Mouse (Mus musculus) midbrain, embryonic 16.5 days (tissue): ENCODE data around the gene Alyref. TPM values are rescaled to one million over a fixed set of nuclear protein-coding genes. Genes with fewer than 3 reads are reported as not detected.

Experiments
- ATAC-seq: fragments of 200-750 bp; cut with Nextera tagmentation; 2 replicates; pipeline ENCODE4 v1.8.0; 2017; ENCODE audit warnings: moderate TSS enrichment
- H3K27ac ChIP-seq: fragments of 300-500 bp; sonication (generic); 2 replicates; pipeline ENCODE4 v1.5.1; 2014; ENCODE audit warnings: mild to moderate bottlenecking, low read length, mixed read lengths
- H3K27me3 ChIP-seq: fragments of 300-500 bp; sonication (generic); 2 replicates; pipeline ENCODE4 v1.6.1; 2014; ENCODE audit warnings: low read depth, low read length, mixed read lengths; ENCODE audit not compliant: control insufficient read depth, insufficient read depth
- H3K36me3 ChIP-seq: fragments of 300-500 bp; sonication (generic); 2 replicates; pipeline ENCODE4 v1.6.1; 2014; ENCODE audit warnings: mild to moderate bottlenecking, low read length, moderate library complexity, mixed read lengths; ENCODE audit not compliant: control insufficient read depth, insufficient read depth
- H3K4me1 ChIP-seq: fragments of 300-500 bp; sonication (generic); 2 replicates; pipeline ENCODE4 v1.6.1; 2014; ENCODE audit warnings: mild to moderate bottlenecking, low read length, mixed read lengths; ENCODE audit not compliant: control insufficient read depth, insufficient read depth
- H3K4me2 ChIP-seq: fragments of 300-500 bp; sonication (generic); 2 replicates; pipeline ENCODE4 v1.6.1; 2014; ENCODE audit warnings: mild to moderate bottlenecking, low read length, mixed read lengths
- H3K4me3 ChIP-seq: fragments of 300-500 bp; sonication (generic); 2 replicates; pipeline ENCODE4 v1.5.1; 2014; ENCODE audit warnings: low read depth, mild to moderate bottlenecking, low read length, moderate library complexity, mixed read lengths
- H3K9ac ChIP-seq: fragments of 300-500 bp; sonication (generic); 2 replicates; pipeline ENCODE4 v1.6.1; 2014; ENCODE audit warnings: low read depth, low read length, mixed read lengths
- H3K9me3 ChIP-seq: fragments of 300-500 bp; sonication (generic); replicated peaks from 2 replicates; pipeline ENCODE4 v1.6.1; 2014; ENCODE audit warnings: mild to moderate bottlenecking, low read length, mixed read lengths; ENCODE audit not compliant: control insufficient read depth, poor library complexity, severe bottlenecking
- WGBS: fragments of 180-500 bp; shearing (Covaris S2); extraction: QIAGEN DNeasy Blood & Tissue Kit; methylation state at CpG from one replicate; pipeline ENCODE4 v1.1.7; 2014; 5-methylcytosine and 5-hydroxymethylcytosine counted together
- polyA plus RNA-seq: library from polyadenylated mRNA; unstranded; fragments of >200 nt; fragmentation: Nextera tagmentation; extraction: Ambion mirVana; gene quantifications from 2 replicates; pipeline ENCODE4 v1.2.1, GENCODE M21; 2015

Gene Alyref
- polyA plus RNA-seq, 1 experiment from 2014 or later = 194 TPM

DNA sequence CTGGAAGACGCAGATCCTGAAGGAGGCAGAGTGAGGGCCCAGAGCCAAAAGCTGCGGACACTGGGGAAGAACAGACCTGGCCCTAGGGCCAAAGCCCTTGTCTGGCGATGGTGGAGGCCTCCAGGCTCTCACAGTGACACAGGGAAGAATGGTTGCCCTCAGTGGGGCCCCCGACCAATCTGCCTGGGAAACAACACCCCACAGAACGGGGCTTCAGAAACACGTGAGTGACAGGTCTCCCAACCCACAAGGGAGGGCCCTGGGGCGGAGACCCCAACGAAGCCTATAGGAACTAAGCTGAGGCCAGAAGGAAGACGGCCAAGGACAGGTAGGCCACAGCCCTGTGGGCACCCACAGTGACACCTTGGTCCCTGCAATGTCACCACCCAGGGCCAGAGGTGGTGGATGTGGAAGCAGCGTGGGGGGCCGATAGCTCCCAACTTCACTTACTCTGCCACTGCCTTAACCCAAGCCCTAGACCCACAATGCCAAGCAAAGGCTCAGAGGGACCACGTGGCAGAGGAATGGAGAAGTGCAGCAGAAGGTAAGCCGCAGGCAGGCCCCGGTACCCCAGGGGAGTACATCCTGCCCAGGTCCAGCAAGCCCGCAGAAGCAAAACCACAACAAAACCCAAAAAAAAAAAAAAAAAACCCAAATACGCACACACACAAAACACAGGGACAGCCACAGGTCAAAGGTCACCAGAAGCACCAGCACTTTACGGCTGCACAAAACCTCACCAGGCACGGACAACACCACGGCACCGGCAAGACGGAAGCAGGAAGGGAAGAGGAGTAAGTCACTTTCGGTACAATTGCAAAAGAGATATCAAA, 29.5 kb upstream of the Alyref start:
- no peaks in the 10 kb centered on the region for H3K9me3 ChIP-seq
- H3K4me1 ChIP-seq = peaks cover 46% of the 10 kb centered on the region
- H3K27ac ChIP-seq = no peak overlapping the region
- no peak overlapping the region for H3K4me3 ChIP-seq
- 83% methylated on average over 22 of the region's 22 CpGs for WGBS
- no peak for ATAC-seq
- peaks cover 6% of the 10 kb centered on the region for H3K36me3 ChIP-seq
- H3K4me2 ChIP-seq = no peak overlapping the region
- no peak overlapping the region for H3K9ac ChIP-seq
- no peaks in the 10 kb centered on the region for H3K27me3 ChIP-seq

DNA sequence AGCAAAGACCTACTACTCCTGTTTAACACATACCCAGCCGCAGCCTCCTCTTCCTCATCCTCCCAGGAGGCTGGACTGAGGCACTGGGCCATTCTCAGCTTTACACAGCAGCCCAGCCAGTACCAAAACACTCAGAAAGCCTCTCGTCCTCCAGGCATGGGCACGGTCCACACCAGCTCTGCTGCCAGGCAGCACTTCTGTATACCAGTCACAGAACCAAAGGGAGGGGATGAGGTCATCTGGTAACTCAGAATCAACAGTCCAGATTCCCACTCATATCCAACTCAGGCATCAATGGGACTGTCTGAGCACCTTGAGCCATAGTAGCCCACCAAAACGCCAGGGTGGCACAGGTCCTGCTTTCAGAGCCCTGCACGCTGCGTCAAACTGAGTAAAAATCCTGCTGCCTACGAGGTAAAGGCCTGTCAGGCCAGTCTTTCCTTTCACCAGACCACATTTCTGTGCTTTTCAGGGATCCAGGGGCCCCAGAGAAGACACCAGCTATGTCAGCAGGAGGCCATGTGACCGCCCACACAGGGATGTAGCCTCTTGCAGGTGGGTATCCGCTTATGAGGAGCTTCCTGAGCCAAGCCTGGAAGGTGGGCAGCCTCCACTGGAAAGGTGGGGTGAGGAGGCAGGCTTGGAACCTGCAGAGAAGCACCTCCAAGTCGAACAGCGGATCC, 28.8 kb upstream of the Alyref start:
- peaks cover 40% of the 10 kb centered on the region for H3K4me1 ChIP-seq

DNA sequence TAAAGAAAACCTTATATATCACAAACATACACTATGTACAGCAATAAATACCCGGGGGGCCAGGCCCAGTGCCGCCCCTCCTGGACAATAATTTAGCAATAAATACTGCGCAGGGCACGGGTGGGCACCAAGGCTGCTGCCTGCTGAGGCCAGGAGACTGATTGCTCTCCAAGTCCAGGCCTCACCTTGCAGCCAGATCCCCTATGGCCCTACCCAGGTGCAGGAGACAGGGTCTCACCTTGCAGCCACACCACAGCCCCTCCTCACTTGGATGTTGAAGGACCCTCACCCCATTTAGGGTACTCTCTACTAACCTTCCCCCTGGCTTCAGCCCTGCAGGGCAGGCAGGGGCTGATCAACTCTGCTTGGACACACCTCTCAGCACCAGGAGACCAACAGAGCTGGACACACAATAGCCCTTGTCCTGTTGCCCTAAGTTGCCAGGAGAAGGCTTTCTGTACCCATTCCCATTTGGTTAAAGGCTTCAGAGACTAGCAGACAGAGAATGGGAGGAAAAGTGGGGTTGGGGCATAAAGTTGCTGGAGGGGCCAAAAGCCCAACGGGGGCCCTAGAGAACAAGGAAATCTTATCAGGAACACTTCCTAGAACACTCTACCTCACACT, 27.1 kb upstream of the Alyref start, which contains the start of gene Sirt7:
TSS of gene Sirt7 (minus strand) at position 89 of the 624 bp plus-strand sequence.
- H3K9me3 ChIP-seq = no peaks in the 10 kb centered on the region
- H3K4me2 ChIP-seq = peak within 1 kb of the TSS; percentile 97
- H3K4me1 ChIP-seq = peaks cover 23% of the 10 kb centered on the region
- H3K9ac ChIP-seq = peak within 1 kb of the TSS; percentile 81
- peak within 1 kb of the TSS; percentile 96 for H3K4me3 ChIP-seq
- no peaks in the 10 kb centered on the region for H3K27me3 ChIP-seq
- peaks cover 17% of the 10 kb centered on the region for H3K36me3 ChIP-seq
- H3K27ac ChIP-seq = peak within 1 kb of the TSS; percentile 79
- WGBS = 19% methylated on average over 5 of the region's 5 CpGs
- peak; percentile 41 for ATAC-seq

More for the DNA sequence above, 28.8 kb upstream of the Alyref start:
- no peak for ATAC-seq
- Histone ChIP-seq H3K4me2 (no peak overlapping the region), H3K9ac (no peak overlapping the region), H3K36me3 (peaks cover 7% of the 10 kb centered on the region), H3K4me3 (no peak overlapping the region), H3K27ac (no peak overlapping the region), H3K27me3 (no peaks in the 10 kb centered on the region), H3K9me3 (no peaks in the 10 kb centered on the region)
- 93% methylated on average over 11 of the region's 11 CpGs for WGBS

GRCm38 (mm10) chr11:120624680-120625111, 26.5 kb upstream of the Alyref start:
- under 1% methylated on average over 43 of the region's 53 CpGs for WGBS
- Histone ChIP-seq H3K4me2 (peak overlapping the region; percentile 97), H3K9me3 (no peaks in the 10 kb centered on the region), H3K9ac (peak overlapping the region; percentile 81), H3K4me3 (peak overlapping the region; percentile 96), H3K36me3 (peaks cover 22% of the 10 kb centered on the region), H3K27me3 (no peaks in the 10 kb centered on the region), H3K27ac (peak overlapping the region; percentile 79), H3K4me1 (peaks cover 17% of the 10 kb centered on the region)
- peak; percentile 85 for ATAC-seq

DNA sequence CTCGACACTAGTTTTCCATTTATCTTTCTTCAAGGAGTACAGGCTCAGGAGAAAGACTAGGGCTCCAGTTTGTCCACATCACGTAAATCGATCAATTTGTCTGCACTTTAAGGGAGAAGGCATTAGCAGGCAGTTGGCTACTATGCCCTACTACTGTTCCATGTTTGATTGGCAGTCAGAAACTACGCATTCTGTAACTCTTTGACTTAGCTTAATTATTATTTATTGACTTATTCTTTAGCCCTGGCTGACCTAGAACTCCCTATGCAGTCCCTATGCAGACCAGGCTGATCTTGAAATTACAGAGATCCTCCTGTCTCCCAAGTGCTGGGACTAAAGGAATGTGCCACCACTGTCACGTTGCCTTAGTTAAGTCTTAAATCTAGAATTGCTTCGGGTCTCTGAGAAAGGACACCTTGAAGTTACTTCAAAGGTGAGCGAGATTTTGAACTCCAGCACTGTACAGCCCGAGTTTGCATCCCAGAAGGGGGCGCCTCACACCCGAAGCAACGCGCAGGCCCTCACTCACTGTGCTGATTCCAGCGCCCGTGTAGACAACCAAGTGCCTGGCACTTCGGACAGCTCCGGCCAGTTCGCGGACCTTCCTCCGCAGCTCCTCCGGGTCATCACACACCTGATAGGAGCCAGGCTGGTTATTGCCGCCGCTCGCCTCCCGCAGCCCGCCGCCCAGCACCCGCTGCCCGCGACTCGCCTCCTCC, 26.0 kb upstream of the Alyref start:
- H3K4me3 ChIP-seq = peak overlapping the region; percentile 96
- peak overlapping the region; percentile 81 for H3K9ac ChIP-seq
- no peaks in the 10 kb centered on the region for H3K27me3 ChIP-seq
- H3K27ac ChIP-seq = peak overlapping the region; percentile 79
- peaks cover 19% of the 10 kb centered on the region for H3K36me3 ChIP-seq
- H3K4me2 ChIP-seq = peak overlapping the region; percentile 97
- ATAC-seq = peak; percentile 40; the same call in 1 of the 2 replicates
- 13% methylated on average over 30 of the region's 30 CpGs for WGBS
- no peaks in the 10 kb centered on the region for H3K9me3 ChIP-seq
- H3K4me1 ChIP-seq = peaks cover 16% of the 10 kb centered on the region

DNA sequence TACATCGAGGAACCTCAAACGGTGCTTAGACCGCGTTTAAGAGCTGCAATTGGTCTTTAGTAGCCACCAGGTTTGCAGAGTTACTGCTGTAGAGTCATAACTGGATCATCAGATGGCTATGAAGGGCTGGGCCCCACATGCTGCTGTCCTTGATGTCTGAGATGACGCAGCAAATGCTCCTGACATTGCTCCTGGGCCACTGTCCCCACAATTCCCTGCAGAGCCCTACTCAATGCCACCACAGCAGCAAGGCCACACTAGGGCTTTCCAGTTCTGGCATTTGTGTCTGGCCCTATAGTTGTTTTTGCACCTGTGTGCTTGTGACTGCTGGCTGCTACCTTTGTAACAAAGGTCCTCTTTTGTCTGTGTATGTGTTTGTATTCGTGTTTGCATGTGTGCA, 24.6 kb upstream of the Alyref start:
- no peak for ATAC-seq
- peaks cover 19% of the 10 kb centered on the region for H3K4me1 ChIP-seq
- WGBS = 92% methylated on average over 6 of the region's 6 CpGs
- peaks cover 30% of the 10 kb centered on the region for H3K36me3 ChIP-seq
- H3K9me3 ChIP-seq = no peaks in the 10 kb centered on the region
- no peak overlapping the region for H3K9ac ChIP-seq
- no peak overlapping the region for H3K4me2 ChIP-seq
- H3K27ac ChIP-seq = no peak overlapping the region
- no peak overlapping the region for H3K4me3 ChIP-seq
- no peaks in the 10 kb centered on the region for H3K27me3 ChIP-seq

DNA sequence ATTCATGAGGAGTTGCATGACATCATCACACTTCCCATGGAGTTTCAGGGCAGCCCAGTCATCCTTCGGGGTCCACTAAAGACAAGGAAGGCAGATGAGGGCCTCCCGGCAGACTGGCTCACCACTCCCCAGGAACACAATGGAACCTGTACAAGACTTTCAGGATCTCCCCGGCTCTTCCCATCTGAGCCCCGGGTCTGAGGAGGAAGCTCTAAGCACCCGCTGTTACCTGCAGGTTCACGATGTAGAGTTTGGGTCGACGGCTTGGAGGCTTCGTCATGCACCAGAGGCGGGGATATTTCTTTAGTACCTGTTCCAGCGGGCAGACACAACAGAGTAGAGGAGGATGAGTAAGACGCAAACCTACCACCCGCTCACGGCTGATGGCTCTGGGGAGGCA, 22.0 kb upstream of the Alyref start:
- Histone ChIP-seq H3K36me3 (peaks cover 33% of the 10 kb centered on the region), H3K4me1 (peaks cover 31% of the 10 kb centered on the region), H3K4me3 (no peak overlapping the region), H3K27ac (no peak overlapping the region), H3K9me3 (no peaks in the 10 kb centered on the region), H3K9ac (no peak overlapping the region), H3K4me2 (no peak overlapping the region), H3K27me3 (no peaks in the 10 kb centered on the region)
- 94% methylated on average over 14 of the region's 14 CpGs for WGBS
- no peak for ATAC-seq

GRCm38 (mm10) chr11:120618619-120619535, 20.7 kb upstream of the Alyref start:
- H3K9ac ChIP-seq = no peak overlapping the region
- no peak overlapping the region for H3K4me3 ChIP-seq
- peaks cover 25% of the 10 kb centered on the region for H3K4me1 ChIP-seq
- ATAC-seq = no peak
- no peaks in the 10 kb centered on the region for H3K9me3 ChIP-seq
- no peak overlapping the region for H3K27ac ChIP-seq
- WGBS = 91% methylated on average over 25 of the region's 25 CpGs
- peaks cover 35% of the 10 kb centered on the region for H3K36me3 ChIP-seq
- H3K27me3 ChIP-seq = no peaks in the 10 kb centered on the region
- H3K4me2 ChIP-seq = no peak overlapping the region
